Mouse (Mus musculus) frontal cortex, postnatal 36 days (tissue): ENCODE measurements at regions not wholly inside any gene's neighbourhood (a gene's known extent, or its start where the extent isn't known, plus 50 kb on each side); places are given as distances from the start of the nearest gene placed in this dataset.

ENCODE experiments used
- DNase-seq, 2 experiments: peaks; one replicate each; pipeline ENCODE4 v3.0.0; 2022; ENCODE audit warnings: low spot score in 2 of 2

- peak in 1 of 2 experiments; percentile 29 for DNase-seq
Observed at GRCm38 (mm10) chr9:116511450-116511849, 336.3 kb upstream of the Tgfbr2 start.

DNA sequence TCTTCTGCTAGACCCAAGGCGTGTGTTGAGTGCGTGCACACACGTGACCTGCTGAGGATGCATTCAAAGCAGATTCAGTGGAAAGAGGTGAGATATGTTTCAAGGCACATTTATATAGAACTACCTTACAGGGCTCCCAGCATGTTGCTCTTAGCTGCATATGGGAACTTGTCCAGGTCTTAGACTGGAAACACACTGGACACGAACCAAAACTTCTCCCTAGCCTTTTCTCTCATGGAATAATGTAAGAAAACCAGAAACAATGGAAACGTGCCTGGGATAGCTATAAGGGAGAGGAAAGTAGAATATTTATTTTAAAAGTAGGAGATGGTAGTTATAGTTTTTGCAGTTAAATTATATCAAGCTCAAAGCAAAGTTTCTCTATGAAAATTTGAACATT, 332.6 kb upstream of the Tgfbr2 start:
- DNase-seq: no peak

GRCm38 (mm10) chr9:116502831-116503230, 327.7 kb upstream of the Tgfbr2 start:
- DNase-seq: peak; percentile 30 to 46

DNA sequence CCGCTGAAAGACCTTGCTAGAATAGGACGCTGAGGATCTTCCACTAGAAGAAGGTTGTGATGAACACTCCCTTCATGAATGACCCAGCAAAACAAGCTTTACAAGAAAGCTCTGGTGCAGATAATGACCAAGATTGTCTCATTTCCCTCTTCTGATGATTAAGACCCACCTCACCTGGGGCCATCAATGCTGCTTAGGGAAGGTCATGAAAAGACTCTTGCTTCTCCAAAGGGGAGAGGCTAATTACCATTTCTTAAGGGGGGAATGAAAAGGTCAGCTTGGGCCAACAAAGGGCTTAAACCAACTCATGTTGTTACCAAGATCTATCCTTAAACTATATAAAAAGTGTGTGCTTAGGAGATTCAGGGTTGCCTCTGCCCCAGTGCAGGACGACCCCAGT, 325.8 kb upstream of the Tgfbr2 start:
- DNase-seq: no peak

GRCm38 (mm10) chr9:116491227-116491626, 316.1 kb upstream of the Tgfbr2 start:
- DNase-seq: no peak

GRCm38 (mm10) chr9:116489787-116490186, 314.6 kb upstream of the Tgfbr2 start:
- DNase-seq: peak; percentile 29 to 41

DNA sequence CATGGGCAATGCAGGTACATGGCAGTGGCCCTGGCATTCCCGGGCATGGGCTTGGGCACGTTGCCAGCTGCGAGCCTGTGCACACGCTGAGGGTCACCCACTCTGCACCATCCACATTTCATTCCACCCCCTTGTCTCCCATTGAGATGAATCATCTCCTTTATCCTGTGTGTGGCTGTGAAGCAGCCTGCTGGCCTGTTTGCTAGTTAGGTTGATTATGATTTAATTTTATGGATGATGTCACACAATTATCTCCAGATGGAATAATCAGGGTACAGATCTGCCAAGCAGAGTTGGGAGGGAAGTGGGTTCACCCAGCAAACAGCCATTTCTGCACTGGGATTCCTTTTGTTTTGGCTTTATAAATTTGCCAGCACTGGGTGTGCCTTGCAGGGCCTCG, 314.1 kb upstream of the Tgfbr2 start:
- peak; percentile 19 to 35 for DNase-seq

DNA sequence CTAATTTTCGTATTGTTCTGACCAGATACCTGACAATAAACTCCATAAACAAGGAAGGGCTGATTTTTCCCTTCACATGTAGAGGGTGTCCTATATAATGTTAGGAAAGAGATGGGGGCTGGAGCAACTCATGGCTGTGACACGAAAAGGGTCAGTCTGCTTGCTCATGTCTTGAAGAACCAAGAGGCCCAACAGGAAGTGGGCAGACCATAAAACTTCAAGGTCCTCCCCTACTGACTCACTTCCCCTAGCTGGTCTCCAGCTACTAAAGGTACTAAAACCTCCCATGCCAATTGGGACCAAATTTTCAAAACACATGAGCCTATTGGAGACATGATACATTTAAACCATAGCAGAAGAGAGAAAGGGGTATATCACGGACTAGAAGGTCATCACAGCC, 302.1 kb upstream of the Tgfbr2 start:
- DNase-seq: no peak

GRCm38 (mm10) chr9:116475206-116475955, 300.2 kb upstream of the Tgfbr2 start:
- DNase-seq: no peak

- no peak for DNase-seq
Observed at GRCm38 (mm10) chr9:116472855-116473254, 297.7 kb upstream of the Tgfbr2 start.

DNA sequence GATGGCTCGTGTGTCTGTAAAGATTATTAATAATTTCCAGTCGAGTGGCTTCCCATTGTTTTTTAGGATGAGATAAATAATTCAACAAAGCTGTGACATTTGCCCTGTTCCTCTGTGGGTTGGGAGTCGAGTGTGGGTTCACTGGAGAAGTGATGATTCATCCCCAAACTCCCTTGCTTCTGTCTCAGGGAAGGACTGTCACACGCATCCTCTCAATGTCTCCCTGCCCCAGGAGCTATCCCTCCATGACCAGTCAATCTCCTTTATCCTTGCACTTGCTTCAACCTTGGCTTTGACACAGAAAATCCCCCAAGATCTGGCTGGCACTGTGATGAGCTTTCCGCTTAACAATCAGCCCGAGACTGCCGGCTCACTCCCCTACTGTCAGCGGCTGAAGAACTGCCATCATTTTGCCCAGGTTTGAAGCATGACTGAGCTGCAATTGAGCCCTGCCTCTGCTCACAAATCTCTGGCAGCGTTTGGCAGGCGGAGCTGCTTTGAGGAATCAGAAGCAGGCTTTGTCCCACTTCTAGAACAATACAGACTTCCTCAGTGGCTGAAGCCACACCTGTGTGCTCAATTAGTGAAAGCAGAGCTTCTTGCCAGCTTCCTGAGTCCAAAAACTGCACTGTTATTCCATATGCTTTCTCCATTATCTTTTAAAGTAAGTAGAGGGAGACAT, 293.6 kb upstream of the Tgfbr2 start:
- DNase-seq: no peak

- no peak for DNase-seq
Observed at GRCm38 (mm10) chr9:116466336-116466735, 291.2 kb upstream of the Tgfbr2 start.

DNA sequence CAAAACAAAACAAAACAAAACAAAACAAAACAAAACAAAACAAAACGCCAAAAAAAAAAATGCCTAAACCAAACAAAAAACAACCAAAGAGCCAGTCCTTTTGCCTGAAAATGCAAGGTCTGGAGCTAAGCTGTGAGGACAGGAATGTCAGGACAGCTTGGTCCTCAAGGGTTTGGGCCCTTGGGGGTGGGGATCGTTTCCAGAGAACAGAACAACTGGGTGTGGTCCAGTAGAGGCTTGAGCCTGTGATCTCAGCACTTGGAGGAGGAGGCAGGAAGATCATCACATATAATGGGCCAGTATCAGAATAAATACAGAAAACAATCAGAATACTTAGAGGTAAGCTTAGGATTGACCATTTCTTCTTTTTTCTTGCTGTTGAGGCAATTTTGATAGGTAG, 289.5 kb upstream of the Tgfbr2 start:
- DNase-seq: no peak

- no peak for DNase-seq
Observed at GRCm38 (mm10) chr9:116462232-116462631, 287.1 kb upstream of the Tgfbr2 start.

DNA sequence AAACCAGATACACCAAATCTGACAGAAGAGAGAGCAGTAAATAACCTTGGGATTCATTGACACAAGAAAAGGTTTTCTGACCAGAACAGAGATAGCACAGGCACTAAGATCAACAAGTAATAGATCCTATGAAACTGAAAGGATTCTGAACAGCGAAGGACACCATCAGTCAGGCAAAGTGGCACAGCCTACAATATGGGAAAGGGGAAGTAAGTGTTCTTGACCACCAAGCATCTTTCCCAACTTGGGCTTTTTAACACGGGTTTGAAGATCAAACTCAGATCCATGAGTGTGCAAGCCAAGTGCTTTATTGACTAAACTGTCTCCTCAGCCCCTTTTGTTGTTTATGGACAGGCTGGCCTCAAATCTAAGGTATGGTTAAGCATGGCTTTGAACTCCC, 284.9 kb upstream of the Tgfbr2 start:
- no peak for DNase-seq

- peak; percentile 24 to 72 for DNase-seq
Observed at GRCm38 (mm10) chr9:116452050-116452449, 276.9 kb upstream of the Tgfbr2 start.

- DNase-seq: no peak
Observed at GRCm38 (mm10) chr9:116450829-116451228, 275.7 kb upstream of the Tgfbr2 start.

DNA sequence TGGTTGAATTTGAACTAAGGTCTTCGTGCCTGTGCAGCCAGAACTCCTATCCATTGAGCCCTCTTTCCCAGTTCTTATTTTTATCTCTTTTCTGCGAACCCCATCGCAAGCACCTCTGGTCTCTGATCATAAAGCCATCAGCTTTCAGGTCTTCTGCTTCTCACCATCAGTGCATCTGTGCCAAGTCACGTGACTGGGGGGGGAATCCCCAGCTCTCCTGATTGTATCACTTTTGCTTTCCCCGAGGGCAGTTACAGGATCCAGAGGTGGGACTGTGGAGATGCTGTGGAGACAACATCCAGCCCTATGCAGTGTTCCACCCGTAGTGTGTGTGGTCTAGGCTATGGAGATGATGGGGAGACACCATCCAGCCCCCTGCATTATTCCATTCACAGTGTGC, 272.6 kb upstream of the Tgfbr2 start:
- DNase-seq: no peak

DNA sequence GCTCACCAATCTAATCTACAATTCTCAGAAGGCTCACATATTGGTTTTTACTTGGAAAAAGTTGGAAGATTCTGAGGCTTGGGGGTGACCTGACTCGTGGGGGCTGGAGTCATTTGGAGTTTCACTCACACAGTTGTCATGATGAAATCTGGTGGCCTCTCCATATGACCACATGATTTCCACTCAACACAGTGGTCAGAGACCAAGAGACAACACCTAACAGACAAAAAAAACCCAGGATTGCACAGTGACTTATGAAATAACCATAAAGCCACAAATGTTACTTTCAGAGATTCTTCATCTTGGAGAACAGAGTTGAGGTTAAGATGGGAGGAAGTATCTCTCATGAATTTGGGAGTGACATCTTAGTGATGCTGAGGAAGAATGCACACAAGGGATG, 263.4 kb upstream of the Tgfbr2 start:
- no peak for DNase-seq

DNA sequence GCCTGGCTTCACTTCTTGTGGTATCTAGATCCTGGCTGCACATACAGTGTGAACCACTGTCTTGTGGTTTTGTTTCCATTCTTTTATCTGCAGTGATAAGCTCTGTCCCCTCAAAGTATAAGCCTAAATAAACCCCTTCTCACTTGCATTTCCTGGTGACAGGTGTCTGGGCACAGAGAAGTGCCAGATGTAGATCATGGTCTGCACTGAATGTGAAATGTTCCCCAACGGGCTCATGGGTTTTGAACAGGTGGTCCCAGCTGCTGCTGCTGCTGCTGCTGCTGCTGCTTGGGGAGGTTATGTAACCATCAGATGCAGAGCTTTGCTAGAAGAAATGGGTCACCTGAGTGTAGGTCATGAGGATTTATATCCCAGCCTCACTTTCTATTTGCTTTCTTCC, 259.3 kb upstream of the Tgfbr2 start:
- DNase-seq: no peak

GRCm38 (mm10) chr9:116429061-116429460, 253.9 kb upstream of the Tgfbr2 start:
- no peak for DNase-seq

GRCm38 (mm10) chr9:116428475-116428874, 253.3 kb upstream of the Tgfbr2 start:
- DNase-seq: no peak

DNA sequence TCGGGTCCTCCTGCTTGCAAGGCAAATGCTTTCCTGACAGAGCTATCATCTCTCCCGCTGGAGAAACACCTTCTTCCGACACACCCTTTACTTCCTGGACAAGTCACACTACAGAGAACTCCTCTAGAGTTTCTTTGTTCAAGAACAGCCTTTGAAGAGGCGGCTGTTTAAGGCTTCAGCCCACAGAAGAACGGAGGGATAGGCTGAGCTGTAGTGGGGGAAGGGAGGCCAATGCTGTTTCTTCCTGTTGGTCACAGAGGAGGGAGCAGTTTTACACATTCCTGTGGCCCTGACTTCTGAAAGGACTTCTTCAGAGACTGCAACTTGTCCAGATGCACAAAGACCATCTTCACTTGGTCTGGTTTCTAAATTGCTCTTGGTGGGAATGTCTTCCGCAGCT, 252.1 kb upstream of the Tgfbr2 start:
- DNase-seq: peak; percentile 5 to 14
